Comparison of ENCODE assay signal across 11 mouse cellular contexts in genomic region chr11:52222891-52223290, GRCm38 (mm10). TPM values are rescaled to one million over a fixed set of nuclear protein-coding genes. Genes with fewer than 3 reads are reported as not detected.
DNase-seq lines count a peak whose midpoint lies in the region; ATAC-seq and TF ChIP-seq lines count a peak whose summit lies in the region.
"Had no signal": no experiment of that assay in that cellular context is flagged by ENCODE, and none has a peak within 500 bp of the region (broad histone marks: within the 10 kb centered on the region; RNA-seq: fewer than 3 reads in every experiment).

No protein-coding gene starts in this region.

- DNase-seq in cerebellum, adult 2 months: no peak
- no peak for DNase-seq in cerebellum, adult 9-11 months
- peak; percentile 6 for DNase-seq in spleen, adult 12 weeks (ENCODE audit: low spot score)
- DNase-seq in spleen, postnatal 4 days (ENCODE audit: low spot score in 2 of 2): no peak
- DNase-seq in thymus, postnatal 36 days: peak; percentile 48 to 52
- no peak for DNase-seq in layer of hippocampus, postnatal 25 days (ENCODE audit: extremely low spot score in 1 of 2, low spot score in 1 of 2)
- DNase-seq in heart, adult 9 months (ENCODE audit: low spot score in 2 of 2): no peak

- 74% methylated on average over 6 of the region's 6 CpGs for WGBS in cerebellum, adult 2 months

- no peaks in the 10 kb centered on the region for H3K27me3 ChIP-seq in cerebellum, adult 2 months (ENCODE audit: control insufficient read depth, insufficient read depth, low read length)

- no peak for TF ChIP-seq POLR2A in cerebellum, adult 2 months (IDR thresholded peaks at IDR 0.05; ENCODE audit: borderline replicate concordance, insufficient read depth, low read length)

- ATAC-seq in inflammation-experienced regulatory T-cells, adult 6 months: peak; percentile 30

- no peaks in the 10 kb centered on the region for H3K4me1 ChIP-seq in cerebellum, adult 2 months (ENCODE audit: control insufficient read depth, insufficient read depth, low read length)

- no peak overlapping the region for H3K4me3 ChIP-seq in cerebellum, adult 2 months (replicated peaks; ENCODE audit: insufficient read depth, low read depth, low read length)
- H3K4me3 ChIP-seq: embryonic facial prominence, embryonic 13.5 days had no signal

- H3K27ac ChIP-seq in cerebellum, adult 2 months (ENCODE audit: insufficient read depth, low read length): no peak overlapping the region

- TF ChIP-seq CTCF in cerebellum, adult 2 months (IDR thresholded peaks at IDR 0.05; ENCODE audit: borderline replicate concordance, insufficient read depth, low read depth, low read length): peak; percentile 28; the same call in 1 of the 2 replicates

RNA-seq across cellular contexts. Expression of gene Skp1a, which starts 8.9 kb away (rescaled TPM):
- polyA plus RNA-seq in cerebellum, adult 2 months (2012; rRNA removed): 298 and 324 TPM in 2 replicates
- polyA plus RNA-seq in inflammation-experienced regulatory T-cells, adult 6 months (2017; shearing (Covaris generic)): 100 to 1,000 TPM; 274 to 332 (median 300) TPM
- 100 to 1,000 TPM; 448 to 507 TPM for total RNA-seq in layer of hippocampus, postnatal 25 days (2021)

RNA-seq across cellular contexts. Expression of gene Olfr1371, which starts 9.1 kb away (rescaled TPM):
- not detected in 2 replicates for polyA plus RNA-seq in cerebellum, adult 2 months (2012; rRNA removed)
- polyA plus RNA-seq in inflammation-experienced regulatory T-cells, adult 6 months (2017; shearing (Covaris generic)): not detected
- total RNA-seq in layer of hippocampus, postnatal 25 days (2021): not detected
- polyA plus RNA-seq: embryonic facial prominence, embryonic 13.5 days; G1E; gonadal fat pad, adult 2 months had no signal

RNA-seq across cellular contexts. Expression of gene Tcf7, which starts 59.9 kb away (rescaled TPM):
- 3.4 and 3.6 TPM in 2 replicates for polyA plus RNA-seq in cerebellum, adult 2 months (2012; rRNA removed)
- polyA plus RNA-seq in inflammation-experienced regulatory T-cells, adult 6 months (2017; shearing (Covaris generic)): 100 to 1,000 TPM; 144 to 447 (median 399) TPM
- 1 to 10 TPM; 3.2 to 3.4 TPM for total RNA-seq in layer of hippocampus, postnatal 25 days (2021)
- total RNA-seq: G1E had no signal
- polyA plus RNA-seq: G1E had no signal

Comparison
In these comparisons a context has a peak if more than half of its experiments do, and no peak if none do; other contexts are left out.
1. DNase-seq: peak in spleen, adult 12 weeks (single experiment) and thymus, postnatal 36 days (2 of 2); none in cerebellum, adult 2 months (0 of 2), cerebellum, adult 9-11 months (single experiment), spleen, postnatal 4 days (0 of 2), layer of hippocampus, postnatal 25 days (0 of 2) and heart, adult 9 months (0 of 2).
2. RNA of gene Tcf7, which starts 59.9 kb away (polyA plus RNA-seq): 144 to 447 TPM in inflammation-experienced regulatory T-cells, adult 6 months; 3.4 to 3.6 TPM in cerebellum, adult 2 months; every median in the first group is over 10 times any median in the second.